In genomic region chr1:11395408-11395807, GRCm38 (mm10) we compare ENCODE assay signal across 28 mouse cellular contexts. TPM values are rescaled to one million over a fixed set of nuclear protein-coding genes. Genes with fewer than 3 reads are reported as not detected.
"Had no signal": no experiment of that assay in that cellular context is flagged by ENCODE, and none has a peak within 500 bp of the region (broad histone marks: within the 10 kb centered on the region; RNA-seq: fewer than 3 reads in every experiment).

No protein-coding gene starts in this region.

- H3K36me3 ChIP-seq: heart, embryonic 13.5 days; heart, embryonic 15.5 days; intestine, embryonic 15.5 days; limb, embryonic 10.5 days; limb, embryonic 12.5 days; liver, embryonic 12.5 days had no signal

- DNase-seq: gastrocnemius, adult 2 months; gastrocnemius, postnatal 14 days; gastrocnemius, postnatal 36 days; heart, adult 11 months; heart, adult 2 months; heart, postnatal 14 days; heart, postnatal 36 days; kidney, adult 18-20 months; kidney, adult 8-10 months; kidney, postnatal 10 days; kidney, postnatal 25 days; kidney, postnatal 4 days had no signal

- H3K4me1 ChIP-seq: heart, embryonic 13.5 days; heart, embryonic 15.5 days; intestine, embryonic 15.5 days; limb, embryonic 10.5 days; limb, embryonic 12.5 days; liver, embryonic 12.5 days had no signal

- H3K4me3 ChIP-seq: gastrocnemius, adult 2 months; heart, adult 2 months; heart, embryonic 13.5 days; heart, embryonic 15.5 days; intestine, embryonic 15.5 days; layer of hippocampus, adult 2 months; left cerebral cortex, adult 2 months; limb, embryonic 10.5 days; limb, embryonic 12.5 days; liver, embryonic 12.5 days had no signal

- H3K4me2 ChIP-seq: heart, embryonic 11.5 days; heart, embryonic 13.5 days; heart, embryonic 15.5 days; hindbrain, embryonic 14.5 days; intestine, embryonic 15.5 days; limb, embryonic 12.5 days; liver, embryonic 12.5 days had no signal

- H3K9ac ChIP-seq: heart, embryonic 13.5 days; heart, embryonic 15.5 days; hindbrain, embryonic 14.5 days; intestine, embryonic 15.5 days; limb, embryonic 12.5 days; liver, embryonic 12.5 days; liver, embryonic 14.5 days had no signal

- H3K9me3 ChIP-seq: heart, embryonic 13.5 days; heart, embryonic 15.5 days; intestine, embryonic 15.5 days; limb, embryonic 10.5 days; limb, embryonic 12.5 days; liver, embryonic 12.5 days had no signal

- ATAC-seq: hindbrain, embryonic 16.5 days; inflammation-experienced regulatory T-cells, adult 6 months; intestine, embryonic 15.5 days; intestine, postnatal 0 days; liver, embryonic 12.5 days had no signal

- H3K27ac ChIP-seq: gastrocnemius, adult 2 months; heart, adult 2 months; heart, embryonic 13.5 days; heart, embryonic 15.5 days; hindbrain, embryonic 14.5 days; intestine, embryonic 15.5 days; layer of hippocampus, adult 2 months; left cerebral cortex, adult 2 months; limb, embryonic 10.5 days; limb, embryonic 12.5 days; liver, embryonic 12.5 days; liver, embryonic 14.5 days had no signal

- H3K27me3 ChIP-seq: heart, embryonic 13.5 days; heart, embryonic 15.5 days; intestine, embryonic 15.5 days; limb, embryonic 12.5 days; liver, embryonic 12.5 days had no signal

RNA-seq across cellular contexts. Expression of gene A830018L16Rik, which starts 18.5 kb away (rescaled TPM):
- total RNA-seq: gastrocnemius, adult 2 months; gastrocnemius, postnatal 14 days; gastrocnemius, postnatal 36 days; hematopoietic stem cell, adult 5-6 weeks; liver, adult 2 months had no signal
- polyA plus RNA-seq: liver, adult 2 months; liver, embryonic 12.5 days; liver, embryonic 14.5 days had no signal
